Mouse (Mus musculus) telencephalon, adult 2 months (tissue): Measurements from ENCODE around the gene Elovl4.

ENCODE experiments used
- DNase-seq: peaks from one replicate; pipeline ENCODE4 v3.0.0-alpha.2; 2011; ENCODE audit warnings: low read depth, low spot score

Gene Elovl4

DNA sequence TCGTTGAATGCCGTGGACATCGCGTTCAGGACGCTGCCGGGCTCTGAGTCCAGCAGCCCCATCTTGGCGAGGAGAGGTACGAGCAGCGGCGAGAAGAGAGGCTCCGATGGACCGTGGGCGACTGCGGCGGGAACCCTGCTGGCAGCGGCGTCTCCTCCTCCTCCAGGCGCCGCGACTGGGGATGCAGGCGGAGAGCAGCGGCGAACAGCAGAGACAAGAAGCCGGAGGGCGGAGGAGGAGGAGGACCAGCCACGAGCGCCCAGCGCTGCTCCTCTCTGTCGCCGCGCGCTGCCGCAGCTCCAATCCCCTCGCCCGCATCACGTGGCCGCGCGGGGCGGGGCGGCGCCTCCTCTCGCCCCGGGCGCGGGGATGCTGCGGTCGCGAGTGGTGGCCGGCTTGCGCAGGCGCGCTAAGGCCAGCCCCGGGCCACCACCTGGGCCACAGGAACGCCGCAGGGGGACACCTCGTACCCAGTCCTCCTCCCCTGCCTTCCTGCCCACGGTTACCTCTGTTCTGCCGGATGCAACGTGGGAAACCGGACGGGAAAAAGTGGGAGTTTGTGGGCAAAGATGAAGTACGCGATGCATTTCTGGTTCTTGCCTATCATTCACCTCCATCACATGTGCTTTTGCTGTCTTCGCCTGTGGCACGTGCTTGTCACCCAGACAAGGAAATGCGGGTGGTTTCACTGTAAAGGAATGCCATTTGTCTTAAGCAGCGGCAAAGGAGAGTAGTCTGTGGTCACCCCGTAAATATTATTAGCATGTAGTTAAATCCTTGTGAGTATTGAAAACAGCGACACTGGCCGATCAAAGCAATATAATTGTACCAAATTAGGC is at the start of gene Elovl4:
Gene Elovl4, minus strand, starts transcription at position 301 of the 839 bp plus-strand sequence.
- DNase-seq = peak; percentile 74

DNA sequence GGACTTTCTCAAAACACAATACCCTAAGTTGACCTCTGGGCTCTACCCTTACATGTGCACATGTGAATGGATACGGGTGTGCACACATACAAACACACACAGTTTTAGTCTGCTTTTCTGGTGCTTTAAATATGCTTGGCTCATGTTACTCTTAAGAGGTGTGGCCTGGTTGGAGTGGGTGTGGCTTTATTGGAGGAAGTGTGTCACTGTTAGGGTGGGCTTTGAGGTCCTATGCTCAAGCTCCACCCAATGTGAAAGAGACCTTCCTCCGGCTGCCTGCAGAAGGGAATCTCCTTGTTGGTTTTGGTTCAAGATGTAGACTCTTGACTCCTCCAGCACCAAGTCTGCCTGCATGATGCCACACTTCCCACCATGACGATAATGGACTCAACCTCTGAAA is 46.4 kb upstream of the Elovl4 start:
- no peak for DNase-seq

DNA sequence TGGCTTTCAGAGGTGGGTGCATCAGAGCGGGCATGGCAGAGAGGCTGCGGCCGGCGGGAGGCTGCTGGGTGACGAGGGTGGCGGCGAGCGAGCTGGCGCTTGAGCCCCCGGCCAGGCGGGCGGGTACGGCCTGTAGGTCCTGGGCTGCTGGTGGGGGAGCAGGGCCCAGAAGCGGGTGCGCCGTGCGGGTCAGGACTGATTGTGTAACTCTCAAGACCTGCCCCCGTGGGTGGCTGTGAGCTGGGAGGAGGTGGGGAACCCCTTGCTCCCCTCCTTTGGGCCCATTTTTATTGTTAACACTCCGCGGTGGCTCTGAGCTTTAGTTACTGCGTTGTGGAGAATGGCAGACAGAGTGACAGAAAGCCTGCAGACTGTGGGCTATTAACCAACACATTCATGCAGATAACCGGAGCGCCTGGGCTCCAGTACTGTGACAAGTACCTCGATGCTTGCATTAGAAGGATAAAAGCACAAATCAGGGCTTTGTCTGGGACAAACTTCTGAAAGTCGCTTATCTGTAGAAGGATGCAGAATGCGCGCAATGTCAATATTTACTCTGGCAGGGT is 28.8 kb upstream of the Elovl4 start:
- DNase-seq = no peak

DNA sequence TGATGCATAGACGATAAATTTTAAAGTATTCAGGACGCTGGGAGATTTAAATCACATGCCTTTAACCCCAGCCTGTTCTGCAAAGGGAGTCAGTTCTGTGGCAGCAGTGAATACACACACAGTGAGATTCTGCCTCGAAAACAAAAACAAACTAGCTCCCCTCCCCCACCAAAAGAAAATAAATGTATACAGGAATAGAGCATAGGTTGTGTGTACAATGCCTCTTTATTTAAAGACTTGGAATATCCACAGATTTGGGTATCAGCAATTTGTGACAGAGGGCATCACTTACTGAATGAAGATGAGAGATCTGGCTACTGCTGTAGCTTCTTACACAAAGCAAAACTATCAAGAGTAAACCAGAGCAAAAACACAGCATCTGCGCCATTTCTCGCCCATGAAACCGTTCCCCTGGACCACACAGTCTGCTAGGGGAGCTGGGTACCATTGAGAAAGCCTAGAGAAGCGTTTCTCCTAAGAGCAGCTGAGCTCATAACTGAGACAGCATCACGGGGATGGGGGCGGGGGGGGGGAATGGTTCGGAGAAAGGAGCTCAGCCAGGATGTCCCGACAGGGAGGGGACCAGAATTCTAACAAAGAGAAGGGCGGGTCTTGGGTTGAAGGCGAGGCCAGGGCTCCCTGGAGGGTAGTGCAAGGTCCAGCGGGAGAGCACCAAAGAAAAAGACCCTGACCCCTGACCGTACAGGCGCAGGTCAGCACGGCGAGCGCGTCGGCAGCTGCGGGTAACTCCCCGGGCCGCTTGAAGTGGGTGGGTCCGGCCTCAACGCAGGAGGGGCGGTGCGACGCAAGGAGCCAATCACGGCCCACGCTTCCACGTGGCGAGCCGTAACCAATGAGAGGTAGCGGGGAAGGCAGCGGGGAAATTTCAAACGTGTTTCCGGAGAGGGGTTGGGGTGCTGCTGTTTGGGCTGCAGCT is 28.0 kb upstream of the Elovl4 start, which contains the start of gene Ttk:
Gene Ttk, plus strand, starts transcription at position 879 of the 937 bp plus-strand sequence.
- peak; percentile 77 for DNase-seq

DNA sequence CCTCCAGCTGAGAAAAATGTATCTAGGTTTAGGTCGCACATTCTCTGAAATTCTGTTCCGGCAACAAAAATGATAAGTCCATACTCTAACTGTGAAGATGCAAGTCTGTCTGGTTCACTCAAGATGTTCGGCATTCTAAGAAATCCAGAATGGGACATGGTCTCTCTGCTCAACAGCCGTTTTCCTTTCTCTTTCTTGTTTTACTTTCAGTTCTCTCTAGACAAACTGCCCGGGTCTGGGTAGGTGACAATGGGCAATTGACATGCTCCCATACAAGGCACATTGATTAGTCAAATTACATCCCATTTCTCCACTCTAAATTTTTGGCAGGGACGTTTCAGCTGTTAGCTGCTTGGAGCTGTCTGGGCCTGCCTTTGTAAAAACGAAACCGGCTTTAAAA is 25.1 kb upstream of the Elovl4 start:
- DNase-seq = no peak

DNA sequence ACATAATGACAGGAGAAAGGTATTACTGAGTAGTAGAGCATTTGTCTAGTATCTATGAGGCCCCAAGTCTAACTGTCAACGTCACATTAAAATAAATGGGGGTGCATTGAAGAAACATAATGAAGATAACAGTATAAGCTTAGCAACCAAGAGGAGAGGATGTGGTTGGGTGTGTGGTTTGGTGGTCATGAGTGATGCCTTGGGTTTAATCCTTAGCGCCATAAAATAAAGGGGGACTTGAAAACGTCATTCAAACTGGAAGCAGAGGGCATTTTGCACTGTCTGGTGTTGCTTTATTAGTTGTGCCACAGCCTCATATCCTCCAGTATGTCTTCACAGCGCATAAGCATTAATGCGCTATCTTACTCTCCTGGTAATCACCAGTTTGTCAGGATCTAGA is 23.8 kb upstream of the Elovl4 start:
- no peak for DNase-seq

DNA sequence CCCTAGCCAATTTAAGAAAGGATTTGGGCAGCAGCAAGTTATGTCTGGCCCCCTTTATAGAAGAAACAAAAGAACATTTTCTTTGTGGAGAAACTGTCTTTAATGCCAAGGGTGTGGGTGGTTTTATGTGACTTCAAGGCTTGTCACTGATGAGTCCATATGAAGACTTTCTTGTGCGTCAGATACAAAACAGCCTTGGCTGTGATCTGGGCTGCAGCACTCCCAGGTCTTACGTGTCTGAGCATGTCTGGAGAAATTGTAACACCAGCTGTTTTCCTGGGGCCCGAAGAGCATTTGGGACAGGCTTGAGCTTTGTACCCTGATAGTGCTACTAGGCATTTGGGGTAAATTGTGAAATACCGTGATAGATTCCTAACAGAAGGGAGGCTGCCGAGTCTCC is 16.8 kb upstream of the Elovl4 start:
- DNase-seq = no peak

DNA sequence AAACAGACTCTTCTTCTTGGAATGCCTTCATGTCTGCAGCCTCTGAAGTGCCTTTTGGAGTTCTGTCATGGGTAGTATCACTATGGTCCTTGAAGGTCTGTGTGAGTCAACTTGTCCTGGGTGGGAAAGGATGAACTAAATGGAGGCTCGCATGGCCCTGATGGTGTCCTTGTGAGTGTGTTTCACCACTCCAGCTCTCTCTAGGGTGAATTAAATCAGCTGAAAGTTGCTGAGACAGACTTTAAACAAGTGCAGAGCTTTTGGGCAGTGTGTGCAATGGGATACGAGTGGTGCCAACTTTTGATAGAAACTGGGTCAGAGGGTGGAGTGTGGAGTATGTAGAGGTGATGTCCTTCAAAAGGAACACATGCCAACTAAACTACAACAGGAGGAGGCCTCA is 14.9 kb upstream of the Elovl4 start:
- DNase-seq = no peak

DNA sequence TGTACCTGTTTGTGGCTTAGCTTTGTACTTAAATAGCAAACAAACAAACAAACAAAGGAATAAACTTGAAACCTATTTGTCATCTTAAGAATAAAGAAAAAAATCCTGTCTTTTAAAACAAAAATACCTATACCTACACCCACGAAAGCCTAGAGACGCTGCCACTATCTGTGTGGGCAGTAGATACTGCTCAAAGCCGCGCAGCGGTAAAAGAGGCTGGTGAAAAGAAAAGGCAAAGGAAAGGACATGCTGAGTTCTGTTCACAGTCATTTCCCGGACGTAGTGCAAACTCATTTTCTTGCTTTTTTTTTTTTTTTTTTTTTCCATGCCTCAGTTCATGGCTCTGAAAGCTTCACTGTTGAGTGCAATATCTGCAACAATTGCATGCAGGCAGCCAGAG is 13.1 kb upstream of the Elovl4 start:
- DNase-seq = no peak

DNA sequence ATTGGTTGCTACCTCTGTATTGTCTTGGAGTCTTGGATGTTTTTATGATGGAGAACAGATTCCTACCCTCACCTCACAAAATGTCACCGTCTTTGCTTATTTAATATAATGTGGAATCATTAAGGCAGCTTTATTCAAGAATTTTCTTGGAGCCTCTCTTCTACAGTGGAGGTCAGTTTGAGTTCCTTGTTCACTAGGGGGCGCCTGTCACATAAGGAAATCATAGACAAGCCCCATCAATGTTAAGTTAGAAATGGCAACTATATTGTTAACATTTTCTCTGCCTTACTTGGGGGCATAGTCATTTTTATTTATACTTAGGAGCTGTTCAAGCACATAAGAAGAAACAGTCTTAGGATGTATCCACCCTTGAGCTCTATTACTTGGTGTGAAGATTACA is 1.5 kb upstream of the Elovl4 start:
- no peak for DNase-seq

DNA sequence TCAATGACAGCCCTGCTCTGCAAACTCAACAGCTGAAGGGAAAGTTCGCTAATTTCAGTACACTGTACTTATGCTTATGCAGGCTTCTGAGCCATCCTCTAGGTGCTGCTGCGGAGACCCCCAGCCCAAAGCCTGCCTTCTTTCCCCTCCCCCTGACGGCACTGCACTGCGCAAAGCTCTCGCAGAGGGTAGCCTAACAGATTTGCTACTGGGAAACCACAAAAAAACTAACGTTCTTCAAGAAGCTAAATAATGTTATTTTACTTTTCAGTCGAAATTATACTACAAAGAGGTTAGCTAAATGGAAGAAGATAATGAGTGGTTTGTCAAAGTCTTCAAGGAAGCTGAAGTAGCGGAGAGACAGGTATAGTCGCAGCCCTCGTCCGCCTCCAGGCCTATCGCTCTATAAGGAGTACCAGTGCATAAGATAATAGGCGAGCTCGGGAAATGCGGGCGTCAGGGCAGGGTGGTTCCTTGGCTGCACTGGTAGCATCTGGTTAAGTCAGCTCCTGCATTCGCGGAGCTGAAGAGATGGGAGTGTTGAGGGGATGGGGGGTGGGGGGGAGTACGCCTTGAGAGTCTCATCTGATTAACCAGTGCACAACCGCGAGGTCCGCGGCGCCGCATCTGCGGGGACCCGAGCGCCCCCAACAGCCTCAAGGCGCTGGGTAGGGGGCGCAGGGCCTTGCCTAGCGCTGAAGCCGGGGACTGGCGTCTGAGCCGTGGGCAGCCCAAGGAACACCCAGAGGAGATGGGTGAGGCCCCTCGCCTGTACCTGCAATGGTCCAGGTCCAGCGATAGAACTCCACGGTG is 707 bp downstream of the Elovl4 start:
- DNase-seq = no peak

DNA sequence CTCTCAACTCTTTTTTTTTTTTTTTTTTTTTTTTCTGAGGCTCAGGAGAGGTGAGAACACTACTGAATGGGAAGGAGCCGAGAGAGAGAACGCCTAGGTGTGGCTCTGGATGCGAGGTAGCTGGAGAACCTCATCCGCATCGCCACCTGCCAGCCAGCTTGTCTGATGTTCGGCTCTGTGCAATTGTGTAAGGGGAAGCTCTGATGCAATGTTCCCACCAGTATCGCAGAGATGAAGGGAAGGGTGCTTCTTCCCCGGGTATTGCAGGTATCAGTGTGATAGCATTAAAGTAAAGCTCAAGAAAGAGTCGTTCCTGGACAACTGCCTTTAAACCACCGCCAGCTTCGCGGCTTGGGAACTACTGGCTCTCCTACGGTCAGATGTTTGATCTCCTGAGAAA is 1.7 kb downstream of the Elovl4 start:
- no peak for DNase-seq

DNA sequence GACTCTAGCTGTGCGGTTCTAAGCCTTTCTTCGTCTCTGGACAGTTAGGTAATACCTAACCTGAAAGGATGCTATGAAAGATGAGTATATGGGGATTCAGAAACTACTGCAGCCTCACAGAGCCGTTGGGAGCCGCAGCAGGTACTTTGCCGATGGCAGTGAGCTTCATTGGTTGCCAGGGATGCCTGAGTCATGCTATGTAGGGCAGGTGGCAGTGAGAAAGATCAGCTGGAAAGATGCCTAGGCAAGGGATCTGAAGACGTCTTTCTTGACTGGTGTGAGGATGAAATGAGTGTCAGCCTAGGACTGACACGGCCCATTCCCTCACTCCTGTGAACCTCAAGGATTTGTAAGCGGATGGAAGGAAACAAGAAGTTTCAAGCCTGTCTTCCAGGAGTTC is 8.2 kb downstream of the Elovl4 start:
- DNase-seq = no peak

DNA sequence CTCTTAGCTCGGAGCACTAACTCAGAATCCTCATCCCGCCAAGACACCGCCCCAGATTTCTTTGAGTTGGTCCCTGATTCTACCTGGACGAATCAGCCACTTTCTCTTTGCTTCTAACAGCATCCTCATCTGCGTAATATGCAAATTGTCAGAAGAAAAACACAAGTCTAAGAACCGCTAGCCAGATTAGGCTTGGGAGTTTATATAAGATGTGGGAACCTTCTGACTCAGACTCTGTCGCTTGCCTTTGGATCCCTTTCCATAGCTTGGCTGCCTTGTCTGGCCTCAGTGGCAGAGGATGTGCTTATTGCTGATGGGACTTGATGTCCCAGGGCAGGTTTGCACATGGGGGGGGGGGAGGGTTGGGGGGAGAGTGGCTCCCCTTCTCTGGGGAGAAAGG is 9.2 kb downstream of the Elovl4 start:
- no peak for DNase-seq

DNA sequence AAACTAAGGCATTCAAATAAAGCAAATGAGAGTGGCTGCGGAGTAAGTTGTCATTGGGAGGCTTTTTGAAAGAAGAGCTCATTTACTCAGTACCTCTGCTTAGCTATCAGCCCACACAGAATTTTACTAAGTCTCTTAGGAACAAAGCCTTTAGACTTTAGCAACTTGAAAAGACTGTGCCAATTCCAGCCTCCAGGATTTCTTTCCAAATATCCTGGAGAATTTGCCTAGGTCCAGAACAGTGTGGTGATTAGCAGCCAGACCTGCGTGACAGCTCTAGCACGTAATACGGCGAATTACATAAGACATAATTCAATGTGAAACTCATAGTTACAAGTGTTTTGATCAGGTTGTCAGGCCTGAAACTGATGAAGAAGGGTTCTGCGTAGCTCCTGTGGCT is 16.8 kb downstream of the Elovl4 start:
- no peak for DNase-seq

DNA sequence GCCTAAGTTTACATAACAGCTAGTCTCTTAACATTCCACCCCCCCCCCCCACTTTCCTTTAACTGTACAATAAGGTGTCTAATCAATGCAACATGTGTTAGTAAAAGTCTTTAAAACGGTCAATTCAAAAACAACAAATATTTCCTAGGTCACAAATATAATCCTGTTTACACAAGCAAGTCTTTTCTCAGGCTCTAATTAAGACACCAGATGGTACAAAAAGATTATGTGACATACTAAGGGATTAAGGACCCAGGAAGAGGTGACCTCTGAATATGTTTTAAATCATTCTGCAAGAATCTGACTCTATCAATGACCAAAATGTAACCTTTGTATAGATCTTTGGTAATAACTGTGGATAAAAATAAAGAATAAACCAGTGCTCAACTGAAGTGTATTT is 20.6 kb downstream of the Elovl4 start:
- DNase-seq = no peak

DNA sequence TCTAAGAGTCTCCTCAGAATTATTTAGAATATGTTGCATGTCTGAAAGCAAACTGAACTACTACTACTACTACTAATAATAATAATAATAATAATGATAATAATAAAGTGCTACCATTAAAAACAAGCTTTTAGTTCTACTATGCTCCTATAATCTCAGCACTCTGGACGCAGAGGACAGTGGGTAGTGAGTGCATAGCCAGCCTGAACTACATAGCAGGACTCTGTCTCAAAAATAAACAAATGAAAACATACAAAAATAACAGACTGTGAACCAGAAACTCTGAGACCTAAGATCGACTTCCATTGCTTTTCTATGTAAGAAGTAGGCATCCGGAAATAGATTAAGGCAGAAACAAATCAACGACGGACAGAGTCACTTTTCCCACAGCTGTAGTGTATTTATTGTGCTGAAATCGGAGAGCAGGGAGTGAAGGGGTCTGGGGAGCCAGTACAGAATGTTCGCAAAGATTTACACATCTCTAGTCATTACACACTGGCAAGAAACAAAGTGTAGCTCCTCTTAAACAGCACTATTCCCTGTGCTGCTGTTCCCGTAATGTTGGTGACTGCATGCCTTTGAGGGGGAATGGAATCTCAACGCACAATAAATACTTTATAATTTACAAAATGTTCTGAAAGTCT is 27.6 kb downstream of the Elovl4 start:
- no peak for DNase-seq

DNA sequence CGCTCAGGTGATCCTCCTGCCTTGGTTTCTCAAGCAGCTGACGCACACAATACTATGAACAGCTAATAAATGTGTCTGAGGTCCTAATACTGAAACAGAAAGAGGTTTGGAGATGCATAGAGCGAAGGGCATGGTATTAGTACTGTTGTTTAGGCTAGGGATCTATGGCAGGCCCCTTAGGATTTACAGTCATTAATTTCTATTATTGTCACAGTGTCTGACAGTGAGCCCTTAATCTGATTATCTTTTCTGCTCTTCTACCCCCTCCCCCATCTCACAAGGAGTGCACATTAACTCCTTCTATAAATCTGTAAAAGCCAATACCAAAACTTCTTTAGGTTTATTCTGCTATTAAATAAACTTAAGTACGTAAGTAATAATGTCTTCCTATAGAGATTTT is 44.8 kb downstream of the Elovl4 start:
- no peak for DNase-seq

DNA sequence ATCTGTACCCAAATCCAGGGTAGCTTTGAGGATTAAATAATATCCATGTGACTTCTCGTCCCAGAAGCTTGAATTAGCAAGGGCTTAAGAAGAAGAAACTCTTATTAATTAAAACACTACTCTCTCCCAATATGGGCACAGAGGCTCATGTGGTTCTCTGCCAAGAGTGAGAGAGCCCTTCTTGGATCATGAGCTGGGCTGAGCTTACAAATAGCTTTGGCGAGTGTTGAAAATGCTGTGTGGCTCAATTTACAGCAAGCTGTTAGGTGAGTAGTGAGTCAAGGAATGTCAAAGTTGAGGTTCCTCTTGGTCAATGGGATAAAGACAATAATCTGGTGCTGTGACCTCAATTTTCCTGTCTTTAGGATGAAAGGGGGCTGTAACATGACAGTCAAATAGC is 74.2 kb downstream of the Elovl4 start:
- DNase-seq = no peak

DNA sequence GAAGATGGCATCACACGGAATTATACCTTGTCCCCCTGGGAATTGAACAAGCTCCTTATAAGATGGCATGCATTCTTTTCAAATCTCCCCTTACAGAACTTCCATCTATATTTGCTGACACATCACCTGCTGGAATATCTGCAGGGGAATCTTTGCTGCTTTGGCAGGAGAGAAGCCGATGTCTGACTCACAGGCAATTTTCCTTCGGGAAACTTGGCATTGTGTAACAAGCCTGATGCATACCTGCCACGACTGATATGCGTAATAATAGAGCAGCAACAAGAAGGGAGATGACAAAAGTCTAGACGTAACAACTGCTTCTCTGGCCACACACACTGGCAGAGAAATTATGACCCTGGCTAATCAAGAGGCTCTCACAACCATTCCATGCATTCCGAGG is 75.2 kb downstream of the Elovl4 start:
- no peak for DNase-seq
